Mouse (Mus musculus) C2C12 (cell line): Measurements from ENCODE around the gene Chl1.

ENCODE experiments used
- CTCF ChIP-seq: IDR thresholded peaks from one replicate; pipeline ENCODE4 v1.5.1; 2011; ENCODE audit not compliant: control insufficient read depth, insufficient read depth, insufficient read length
- MYOD1 ChIP-seq: IDR thresholded peaks from one replicate; pipeline ENCODE4 v1.6.1; 2011; ENCODE audit warnings: low read depth; ENCODE audit not compliant: control insufficient read depth, insufficient read length
- MYOG ChIP-seq: IDR thresholded peaks from one replicate; pipeline ENCODE4 v1.6.1; 2011; ENCODE audit not compliant: control insufficient read depth, insufficient read length; ENCODE audit errors: extremely low read depth
- USF1 ChIP-seq: IDR thresholded peaks from one replicate; pipeline ENCODE4 v1.6.1; 2011; ENCODE audit warnings: low read depth, mild to moderate bottlenecking, control low read depth, moderate library complexity

- TF ChIP-seq MYOD1: no peak
- TF ChIP-seq CTCF: no peak
- no peak for TF ChIP-seq USF1
- no peak for TF ChIP-seq MYOG
Measured at GRCm38 (mm10) chr6:103673111-103673510, 162.7 kb downstream of the Chl1 start.
